Mouse (Mus musculus): ENCODE measurements around the gene Edrf1.

GRCm38 (mm10) chr7:133609585-133609984, 27.8 kb upstream of the Edrf1 start:
- no peak for TF ChIP-seq CTCF (IDR thresholded peaks at IDR 0.05; ENCODE audit: extremely low read depth, insufficient read length, insufficient replicate concordance, low read depth, low read length)
- no peak for TF ChIP-seq POLR2A (IDR thresholded peaks at IDR 0.05; ENCODE audit: low read depth, low read length)

Data from small intestine, adult 2 months (tissue).